Mouse (Mus musculus): Measurements from ENCODE around the gene Bcat1. TPM values are rescaled to one million over a fixed set of nuclear protein-coding genes. Genes with fewer than 3 reads are reported as not detected.

The Bcat1 gene
- total RNA-seq, 4 experiments from 2014 or later: 92.3 to 98.0 (median 95.9) TPM

- no peak for DNase-seq (ENCODE audit: low spot score in 2 of 2)
Measured at GRCm38 (mm10) chr6:144944435-144945365, 131.3 kb downstream of the Bcat1 start.

Other genes starting within 250 kb of the Bcat1 start
- gene Lrmp, start 39.5 kb upstream of the Bcat1 start, total RNA-seq (2022): 1 to 10 TPM; 1.8 to 8.3 (median 4.6) TPM
- gene Casc1, start 134.8 kb upstream of the Bcat1 start, total RNA-seq (2022): 1 to 10 TPM; 1.1 to 1.9 (median 1.2) TPM
- 10 to 100 TPM; 24.0 to 27.9 (median 26.4) TPM for gene Etfrf1, start 134.9 kb upstream of the Bcat1 start, total RNA-seq (2022)
- gene Kras, start 174.1 kb upstream of the Bcat1 start, total RNA-seq (2022): 10 to 100 TPM; 70.6 to 83.1 (median 72.7) TPM